Mouse (Mus musculus) embryonic facial prominence, embryonic 11.5 days (tissue): ENCODE data around the gene Trim69. TPM values are rescaled to one million over a fixed set of nuclear protein-coding genes. Genes with fewer than 3 reads are reported as not detected.
A peak's percentile ranks its signal among the peaks of the same experiment; 100 is the strongest.

Source experiments
- ATAC-seq: fragments of 200-750 bp; cut with Nextera tagmentation; replicated peaks from 2 replicates; pipeline ENCODE4 v1.8.0; 2017; ENCODE audit warnings: low read depth; ENCODE audit not compliant: insufficient number of reproducible peaks, low FRiP score, low TSS enrichment
- DNase-seq: peaks from one replicate; pipeline ENCODE4 v3.0.0-alpha.2; 2015; ENCODE audit warnings: low spot score
- H3K27ac ChIP-seq: fragments of 300-500 bp; sonication (generic); replicated peaks from 2 replicates; pipeline ENCODE4 v1.5.1; 2014; ENCODE audit warnings: mild to moderate bottlenecking, low read depth, low read length, control low read depth
- H3K27me3 ChIP-seq: fragments of 300-500 bp; sonication (generic); 2 replicates; pipeline ENCODE4 v1.6.1; 2014; ENCODE audit warnings: mild to moderate bottlenecking, low read length, moderate library complexity, mixed read lengths; ENCODE audit not compliant: control insufficient read depth, insufficient read depth
- H3K36me3 ChIP-seq: fragments of 300-500 bp; sonication (generic); replicated peaks from 2 replicates; pipeline ENCODE4 v1.6.1; 2014; ENCODE audit warnings: low read depth, mild to moderate bottlenecking, low read length, moderate library complexity, mixed read lengths; ENCODE audit not compliant: control insufficient read depth, insufficient read depth
- H3K4me1 ChIP-seq: fragments of 300-500 bp; sonication (generic); 2 replicates; pipeline ENCODE4 v1.6.1; 2014; ENCODE audit warnings: low read length, mixed read lengths; ENCODE audit not compliant: control insufficient read depth, insufficient read depth
- H3K4me2 ChIP-seq: fragments of 300-500 bp; sonication (generic); 2 replicates; pipeline ENCODE4 v1.6.1; 2014; ENCODE audit warnings: low read depth, mild to moderate bottlenecking, control low read depth, low read length, moderate library complexity
- H3K4me3 ChIP-seq: fragments of 300-500 bp; sonication (generic); 2 replicates; pipeline ENCODE4 v1.5.1; 2014; ENCODE audit warnings: low read depth, low read length, control low read depth
- H3K9ac ChIP-seq: fragments of 300-500 bp; sonication (generic); replicated peaks from 2 replicates; pipeline ENCODE4 v1.6.1; 2014; ENCODE audit warnings: mild to moderate bottlenecking, control low read depth, low read length
- H3K9me3 ChIP-seq: fragments of 300-500 bp; sonication (generic); replicated peaks from 2 replicates; pipeline ENCODE4 v1.6.1; 2016; ENCODE audit warnings: mild to moderate bottlenecking, low read length, inconsistent platforms, mixed read lengths; ENCODE audit not compliant: control insufficient read depth
- WGBS: fragments of 180-500 bp; shearing (Covaris S2); extraction: QIAGEN DNeasy Blood & Tissue Kit; methylation state at CpG from one replicate; pipeline ENCODE4 v1.1.7; 2014; 5-methylcytosine and 5-hydroxymethylcytosine counted together
- polyA plus RNA-seq: library from polyadenylated mRNA; unstranded; fragments of >200 nt; fragmentation: Nextera tagmentation; extraction: Ambion mirVana; gene quantifications from 2 replicates; pipeline ENCODE4 v1.2.1, GENCODE M21; 2014

Trim69 gene
- polyA plus RNA-seq, 1 experiment from 2014 or later: not detected

- ATAC-seq: no peak
- Histone ChIP-seq H3K36me3 (no peaks in the 10 kb centered on the region), H3K27ac (no peak overlapping the region), H3K4me3 (no peak overlapping the region), H3K9ac (no peak overlapping the region), H3K9me3 (no peaks in the 10 kb centered on the region), H3K27me3 (no peaks in the 10 kb centered on the region), H3K4me1 (no peaks in the 10 kb centered on the region), H3K4me2 (no peak overlapping the region)
- no peak for DNase-seq
- WGBS: 87% methylated on average over 6 of the region's 6 CpGs
These were observed 10.8 kb downstream of the Trim69 start for GRCm38 (mm10) chr2:122171292-122171691.

- Histone ChIP-seq H3K4me2 (no peak overlapping the region), H3K27me3 (no peaks in the 10 kb centered on the region), H3K9me3 (no peaks in the 10 kb centered on the region), H3K4me3 (no peak overlapping the region), H3K9ac (no peak overlapping the region), H3K4me1 (no peaks in the 10 kb centered on the region), H3K36me3 (no peaks in the 10 kb centered on the region), H3K27ac (no peak overlapping the region)
- DNase-seq: no peak
- no peak for ATAC-seq
- 90% methylated on average over 2 of the region's 2 CpGs for WGBS
These were observed 11.7 kb downstream of the Trim69 start for GRCm38 (mm10) chr2:122172188-122172587.

- Histone ChIP-seq H3K27me3 (no peaks in the 10 kb centered on the region), H3K4me3 (no peak overlapping the region), H3K27ac (no peak overlapping the region), H3K36me3 (no peaks in the 10 kb centered on the region), H3K9me3 (no peaks in the 10 kb centered on the region), H3K9ac (no peak overlapping the region), H3K4me1 (no peaks in the 10 kb centered on the region), H3K4me2 (no peak overlapping the region)
- WGBS: 76% methylated on average over 8 of the region's 8 CpGs
- ATAC-seq (no peak), DNase-seq (no peak)
These were observed 19.7 kb downstream of the Trim69 start for GRCm38 (mm10) chr2:122180051-122180822.

GRCm38 (mm10) chr2:122185086-122185485, 24.6 kb downstream of the Trim69 start:
- Histone ChIP-seq H3K27ac (no peak overlapping the region), H3K4me1 (no peaks in the 10 kb centered on the region), H3K27me3 (no peaks in the 10 kb centered on the region), H3K36me3 (no peaks in the 10 kb centered on the region), H3K4me3 (no peak overlapping the region), H3K9ac (no peak overlapping the region), H3K9me3 (no peaks in the 10 kb centered on the region), H3K4me2 (no peak overlapping the region)
- no peak for DNase-seq
- no peak for ATAC-seq
- 85% methylated on average over 4 of the region's 4 CpGs for WGBS

GRCm38 (mm10) chr2:122186106-122186505, 25.6 kb downstream of the Trim69 start, which contains the start of the genes Patl2 and Terb2:
Patl2 (minus strand) TSS chr2:122186189.
Terb2 (plus strand) TSS chr2:122186272.
- 84% methylated on average over 17 of the region's 17 CpGs for WGBS
- H3K36me3 ChIP-seq: no peaks in the 10 kb centered on the region
- no peak within 1 kb of the TSS for H3K27ac ChIP-seq
- H3K4me1 ChIP-seq: no peaks in the 10 kb centered on the region
- ATAC-seq (no peak), DNase-seq (no peak)
- no peak within 1 kb of the TSS for H3K9ac ChIP-seq
- H3K27me3 ChIP-seq: no peaks in the 10 kb centered on the region
- H3K4me2 ChIP-seq: no peak within 1 kb of the TSS
- H3K9me3 ChIP-seq: no peaks in the 10 kb centered on the region
- H3K4me3 ChIP-seq: no peak within 1 kb of the TSS

- no peak overlapping the region for H3K27ac ChIP-seq
- H3K9ac ChIP-seq: no peak overlapping the region
- 96% methylated on average over 3 of the region's 3 CpGs for WGBS
- no peak overlapping the region for H3K4me3 ChIP-seq
- DNase-seq (no peak), ATAC-seq (no peak)
- H3K36me3 ChIP-seq: no peaks in the 10 kb centered on the region
- no peak overlapping the region for H3K4me2 ChIP-seq
- H3K9me3 ChIP-seq: no peaks in the 10 kb centered on the region
- H3K4me1 ChIP-seq: no peaks in the 10 kb centered on the region
- no peaks in the 10 kb centered on the region for H3K27me3 ChIP-seq
These were observed 26.3 kb downstream of the Trim69 start for GRCm38 (mm10) chr2:122186751-122187150.

GRCm38 (mm10) chr2:122191849-122192248, 31.3 kb downstream of the Trim69 start:
- H3K4me3 ChIP-seq: no peak overlapping the region
- 73% methylated on average over 3 of the region's 3 CpGs for WGBS
- no peaks in the 10 kb centered on the region for H3K4me1 ChIP-seq

GRCm38 (mm10) chr2:122194509-122194929, 34.0 kb downstream of the Trim69 start:
- no peaks in the 10 kb centered on the region for H3K27me3 ChIP-seq
- H3K4me3 ChIP-seq: no peak overlapping the region
- no peaks in the 10 kb centered on the region for H3K9me3 ChIP-seq
- no peak overlapping the region for H3K27ac ChIP-seq
- H3K36me3 ChIP-seq: no peaks in the 10 kb centered on the region
- peak; percentile 56 for DNase-seq
- H3K4me1 ChIP-seq: no peaks in the 10 kb centered on the region
- WGBS: 50% methylated on average over 1 of the region's 1 CpGs
- H3K9ac ChIP-seq: no peak overlapping the region
- no peak overlapping the region for H3K4me2 ChIP-seq
- peak; percentile 56; the same call in 1 of the 2 replicates for ATAC-seq

More at GRCm38 (mm10) chr2:122191849-122192248, 31.3 kb downstream of the Trim69 start:
- DNase-seq (no peak), ATAC-seq (no peak)
- Histone ChIP-seq H3K9me3 (no peaks in the 10 kb centered on the region), H3K9ac (no peak overlapping the region), H3K27me3 (no peaks in the 10 kb centered on the region), H3K4me2 (no peak overlapping the region), H3K36me3 (no peaks in the 10 kb centered on the region), H3K27ac (no peak overlapping the region)
